Mouse (Mus musculus) forebrain, embryonic 15.5 days (tissue): Measurements from ENCODE around the gene Chmp2a. TPM values are rescaled to one million over a fixed set of nuclear protein-coding genes. Genes with fewer than 3 reads are reported as not detected.
A peak's percentile ranks its signal among the peaks of the same experiment; 100 is the strongest.
"Not testable (repeated sequence)": the region's sequence is repeated elsewhere in the genome, so short reads cannot be mapped to it uniquely, and the experiment has no call there.

Experiments
- ATAC-seq: fragments of 200-750 bp; cut with Nextera tagmentation; replicated peaks from 2 replicates; pipeline ENCODE4 v1.8.0; 2017; ENCODE audit warnings: mild to moderate bottlenecking, moderate TSS enrichment, moderate library complexity
- H3K27ac ChIP-seq: fragments of 300-500 bp; sonication (generic); replicated peaks from 2 replicates; pipeline ENCODE4 v1.5.1; 2015; ENCODE audit warnings: mild to moderate bottlenecking, inconsistent platforms
- H3K27me3 ChIP-seq: fragments of 300-500 bp; sonication (generic); 2 replicates; pipeline ENCODE4 v1.6.1; 2015; ENCODE audit warnings: inconsistent platforms
- H3K36me3 ChIP-seq: fragments of 300-500 bp; sonication (generic); 2 replicates; pipeline ENCODE4 v1.6.1; 2015; ENCODE audit warnings: mild to moderate bottlenecking, inconsistent platforms
- H3K4me1 ChIP-seq: fragments of 300-500 bp; sonication (generic); 2 replicates; pipeline ENCODE4 v1.6.1; 2015; ENCODE audit warnings: inconsistent platforms
- H3K4me2 ChIP-seq: fragments of 300-500 bp; sonication (generic); replicated peaks from 2 replicates; pipeline ENCODE4 v1.6.1; 2015; ENCODE audit warnings: mild to moderate bottlenecking, inconsistent platforms
- H3K4me3 ChIP-seq: fragments of 300-500 bp; sonication (generic); 2 replicates; pipeline ENCODE4 v1.5.1; 2015; ENCODE audit warnings: mild to moderate bottlenecking, inconsistent platforms
- H3K9ac ChIP-seq: fragments of 300-500 bp; sonication (generic); replicated peaks from 2 replicates; pipeline ENCODE4 v1.6.1; 2015; ENCODE audit warnings: mild to moderate bottlenecking, inconsistent platforms
- H3K9me3 ChIP-seq: fragments of 300-500 bp; sonication (generic); 2 replicates; pipeline ENCODE4 v1.6.1; 2016; ENCODE audit warnings: inconsistent platforms
- WGBS: fragments of 180-500 bp; shearing (Covaris S2); methylation state at CpG from one replicate; pipeline ENCODE4 v1.1.7; 2015; ENCODE audit warnings: mixed read lengths; 5-methylcytosine and 5-hydroxymethylcytosine counted together
- polyA plus RNA-seq: library from polyadenylated mRNA; unstranded; fragments of >200 nt; fragmentation: Nextera tagmentation; extraction: Ambion mirVana; gene quantifications from 2 replicates; pipeline ENCODE4 v1.2.1, GENCODE M21; 2015

Chmp2a gene
- 180 and 184 TPM in 2 replicates for polyA plus RNA-seq

GRCm38 (mm10) chr7:13034148-13034977 lies at the start of gene Chmp2a:
Gene Chmp2a, minus strand, starts transcription at chr7:13034807.
- H3K4me1 ChIP-seq, result peaks cover 50% of the 10 kb centered on the region
- peak within 1 kb of the TSS; percentile 68 for H3K9ac ChIP-seq
- H3K9me3 ChIP-seq, result no peaks in the 10 kb centered on the region
- H3K27me3 ChIP-seq, result no peaks in the 10 kb centered on the region
- H3K4me3 ChIP-seq, result peak within 1 kb of the TSS; percentile 56
- peaks cover 55% of the 10 kb centered on the region for H3K36me3 ChIP-seq
- peak within 1 kb of the TSS; percentile 92 for H3K27ac ChIP-seq
- WGBS, result under 1% methylated on average over 45 of the region's 45 CpGs
- peak within 1 kb of the TSS; percentile 78 for H3K4me2 ChIP-seq
- peak; percentile 81 for ATAC-seq

GRCm38 (mm10) chr7:13072293-13072692 lies 37.7 kb upstream of the Chmp2a start:
- H3K36me3 ChIP-seq, result no peaks in the 10 kb centered on the region
- no peaks in the 10 kb centered on the region for H3K27me3 ChIP-seq
- H3K4me2 ChIP-seq, result no peak overlapping the region
- H3K27ac ChIP-seq, result no peak overlapping the region
- H3K9ac ChIP-seq, result no peak overlapping the region
- no peak overlapping the region for H3K4me3 ChIP-seq
- no peak for ATAC-seq
- WGBS, result 58% methylated on average over 5 of the region's 5 CpGs
- no peaks in the 10 kb centered on the region for H3K9me3 ChIP-seq
- H3K4me1 ChIP-seq, result no peaks in the 10 kb centered on the region

GRCm38 (mm10) chr7:13063399-13063798 lies 28.8 kb upstream of the Chmp2a start:
- not testable (repeated sequence) for H3K27ac ChIP-seq, H3K4me1 ChIP-seq, H3K36me3 ChIP-seq, H3K4me2 ChIP-seq, H3K9me3 ChIP-seq, ATAC-seq, H3K27me3 ChIP-seq, H3K9ac ChIP-seq, H3K4me3 ChIP-seq
- 49% methylated on average over 2 of the region's 2 CpGs for WGBS

GRCm38 (mm10) chr7:13059536-13059935 lies 24.9 kb upstream of the Chmp2a start:
- H3K4me2 ChIP-seq, result no peak overlapping the region
- 88% methylated on average over 9 of the region's 9 CpGs for WGBS
- no peaks in the 10 kb centered on the region for H3K27me3 ChIP-seq
- H3K36me3 ChIP-seq, result no peaks in the 10 kb centered on the region
- no peak overlapping the region for H3K9ac ChIP-seq
- no peaks in the 10 kb centered on the region for H3K9me3 ChIP-seq
- ATAC-seq, result no peak
- no peak overlapping the region for H3K27ac ChIP-seq
- peaks cover 5% of the 10 kb centered on the region; the same call in 1 of the 2 replicates for H3K4me1 ChIP-seq
- H3K4me3 ChIP-seq, result no peak overlapping the region

GRCm38 (mm10) chr7:13056913-13057700 lies 22.5 kb upstream of the Chmp2a start:
- peaks cover 12% of the 10 kb centered on the region for H3K4me1 ChIP-seq
- ATAC-seq, result no peak
- H3K9ac ChIP-seq, result no peak overlapping the region
- H3K9me3 ChIP-seq, result no peaks in the 10 kb centered on the region
- H3K4me3 ChIP-seq, result no peak overlapping the region
- H3K4me2 ChIP-seq, result no peak overlapping the region
- H3K36me3 ChIP-seq, result no peaks in the 10 kb centered on the region
- 60% methylated on average over 8 of the region's 8 CpGs for WGBS
- H3K27ac ChIP-seq, result no peak overlapping the region
- H3K27me3 ChIP-seq, result no peaks in the 10 kb centered on the region

GRCm38 (mm10) chr7:13054287-13055010 lies 19.8 kb upstream of the Chmp2a start, which contains the start of gene Mzf1:
Gene Mzf1, minus strand, starts transcription at chr7:13054764.
- peak within 1 kb of the TSS; percentile 59 for H3K4me2 ChIP-seq
- peak within 1 kb of the TSS; percentile 55 for H3K4me3 ChIP-seq
- peak; percentile 96 for ATAC-seq
- no peaks in the 10 kb centered on the region for H3K9me3 ChIP-seq
- H3K27me3 ChIP-seq, result no peaks in the 10 kb centered on the region
- H3K36me3 ChIP-seq, result no peaks in the 10 kb centered on the region
- H3K9ac ChIP-seq, result peak within 1 kb of the TSS; percentile 58
- H3K27ac ChIP-seq, result peak within 1 kb of the TSS; percentile 96
- H3K4me1 ChIP-seq, result peaks cover 12% of the 10 kb centered on the region
- WGBS, result under 1% methylated on average over 41 of the region's 41 CpGs

- Histone ChIP-seq H3K27me3 (no peaks in the 10 kb centered on the region), H3K4me1 (peaks cover 12% of the 10 kb centered on the region), H3K4me2 (peak overlapping the region; percentile 59), H3K4me3 (peak overlapping the region; percentile 55), H3K9ac (peak overlapping the region; percentile 58), H3K36me3 (no peaks in the 10 kb centered on the region), H3K27ac (peak overlapping the region; percentile 96), H3K9me3 (no peaks in the 10 kb centered on the region)
- no peak for ATAC-seq
- 2% methylated on average over 15 of the region's 15 CpGs for WGBS
These were observed 19.3 kb upstream of the Chmp2a start for GRCm38 (mm10) chr7:13053961-13054286.

GRCm38 (mm10) chr7:13053501-13053900 lies 18.9 kb upstream of the Chmp2a start:
- ATAC-seq, result no peak; the same call in 1 of the 2 replicates
- Histone ChIP-seq H3K9me3 (no peaks in the 10 kb centered on the region), H3K4me1 (peaks cover 12% of the 10 kb centered on the region), H3K27me3 (no peaks in the 10 kb centered on the region), H3K4me2 (peak overlapping the region; percentile 59), H3K27ac (no peak overlapping the region), H3K36me3 (no peaks in the 10 kb centered on the region), H3K9ac (0 out of 2 replicates have a peak overlapping the region, but pooled peaks have one; percentile 58), H3K4me3 (peak overlapping the region; percentile 55)
- WGBS, result 97% methylated on average over 2 of the region's 2 CpGs

GRCm38 (mm10) chr7:13053001-13053400 lies 18.4 kb upstream of the Chmp2a start:
- Histone ChIP-seq H3K9ac (no peak overlapping the region), H3K4me2 (no peak overlapping the region), H3K9me3 (no peaks in the 10 kb centered on the region), H3K4me1 (peaks cover 12% of the 10 kb centered on the region), H3K36me3 (no peaks in the 10 kb centered on the region), H3K4me3 (no peak overlapping the region), H3K27ac (no peak overlapping the region), H3K27me3 (no peaks in the 10 kb centered on the region)
- WGBS, result 91% methylated on average over 13 of the region's 13 CpGs
- no peak for ATAC-seq

GRCm38 (mm10) chr7:13046084-13046483 lies 11.5 kb upstream of the Chmp2a start:
- peaks cover 37% of the 10 kb centered on the region for H3K27me3 ChIP-seq

GRCm38 (mm10) chr7:13044254-13044625 lies 9.6 kb upstream of the Chmp2a start:
- H3K4me2 ChIP-seq, result peak overlapping the region; percentile 92
- peak; percentile 33 for ATAC-seq
- peaks cover 16% of the 10 kb centered on the region for H3K4me1 ChIP-seq
- no peak overlapping the region for H3K27ac ChIP-seq
- H3K36me3 ChIP-seq, result no peaks in the 10 kb centered on the region
- H3K9me3 ChIP-seq, result no peaks in the 10 kb centered on the region
- H3K4me3 ChIP-seq, result peak overlapping the region; percentile 49
- peak overlapping the region; percentile 69 for H3K9ac ChIP-seq
- WGBS, result 3% methylated on average over 23 of the region's 23 CpGs
- peaks cover 37% of the 10 kb centered on the region for H3K27me3 ChIP-seq

More at GRCm38 (mm10) chr7:13046084-13046483, 11.5 kb upstream of the Chmp2a start:
- Histone ChIP-seq H3K4me1 (peaks cover 16% of the 10 kb centered on the region), H3K9me3 (no peaks in the 10 kb centered on the region), H3K36me3 (no peaks in the 10 kb centered on the region), H3K4me2 (no peak overlapping the region), H3K4me3 (no peak overlapping the region), H3K27ac (no peak overlapping the region), H3K9ac (no peak overlapping the region)
- WGBS, result 4% methylated on average over 2 of the region's 2 CpGs
- 0 out of 2 replicates have a peak, but pooled peaks have one; percentile 7 for ATAC-seq
